Mouse (Mus musculus) midbrain, postnatal 0 days (tissue): ENCODE results near the gene Map7. TPM values are rescaled to one million over a fixed set of nuclear protein-coding genes. Genes with fewer than 3 reads are reported as not detected.

Source experiments
- ATAC-seq: fragments of 200-750 bp; cut with Nextera tagmentation; 2 replicates; pipeline ENCODE4 v1.8.0; 2017; ENCODE audit warnings: moderate number of reproducible peaks, mild to moderate bottlenecking, moderate TSS enrichment, moderate library complexity; ENCODE audit not compliant: low FRiP score
- DNase-seq: peaks from one replicate; pipeline ENCODE4 v3.0.0-alpha.2; 2015; ENCODE audit warnings: low spot score
- H3K27ac ChIP-seq: fragments of 300-500 bp; sonication (generic); 2 replicates; pipeline ENCODE4 v1.5.1; 2014; ENCODE audit warnings: low read depth, mild to moderate bottlenecking, low read length, mixed read lengths
- H3K27me3 ChIP-seq: fragments of 300-500 bp; sonication (generic); 2 replicates; pipeline ENCODE4 v1.6.1; 2014; ENCODE audit warnings: low read length, control low read depth, mixed read lengths; ENCODE audit not compliant: insufficient read depth
- H3K36me3 ChIP-seq: fragments of 300-500 bp; sonication (generic); 2 replicates; pipeline ENCODE4 v1.6.1; 2014; ENCODE audit warnings: low read length, control low read depth, mixed read lengths; ENCODE audit not compliant: insufficient read depth
- H3K4me1 ChIP-seq: fragments of 300-500 bp; sonication (generic); 2 replicates; pipeline ENCODE4 v1.6.1; 2014; ENCODE audit warnings: mild to moderate bottlenecking, control low read depth, antibody characterized with exemption, low read length, mixed read lengths; ENCODE audit not compliant: insufficient read depth
- H3K4me2 ChIP-seq: fragments of 300-500 bp; sonication (generic); 2 replicates; pipeline ENCODE4 v1.6.1; 2014; ENCODE audit warnings: low read depth, mild to moderate bottlenecking, low read length, mixed read lengths; ENCODE audit not compliant: poor library complexity, severe bottlenecking
- H3K4me3 ChIP-seq: fragments of 300-500 bp; sonication (generic); 2 replicates; pipeline ENCODE4 v1.5.1; 2014; ENCODE audit warnings: low read depth, mild to moderate bottlenecking, low read length, moderate library complexity
- H3K9ac ChIP-seq: fragments of 300-500 bp; sonication (generic); replicated peaks from 2 replicates; pipeline ENCODE4 v1.6.1; 2014; ENCODE audit warnings: mild to moderate bottlenecking, low read length, moderate library complexity, mixed read lengths; ENCODE audit not compliant: poor library complexity, severe bottlenecking
- H3K9me3 ChIP-seq: fragments of 300-500 bp; sonication (generic); 2 replicates; pipeline ENCODE4 v1.6.1; 2016; ENCODE audit warnings: low read length, control low read depth
- CTCF ChIP-seq: IDR thresholded peaks from 2 replicates; pipeline ENCODE4 v1.5.1; 2016; ENCODE audit warnings: antibody characterized with exemption, mild to moderate bottlenecking
- WGBS: fragments of 180-500 bp; shearing (Covaris S2); extraction: QIAGEN DNeasy Blood & Tissue Kit; methylation state at CpG from one replicate; pipeline ENCODE4 v1.1.7; 2014; 5-methylcytosine and 5-hydroxymethylcytosine counted together
- polyA plus RNA-seq: library from polyadenylated mRNA; unstranded; fragments of >200 nt; fragmentation: Nextera tagmentation; extraction: Ambion mirVana; gene quantifications from 2 replicates; pipeline ENCODE4 v1.2.1, GENCODE M21; 2015
- total RNA-seq: library from RNA; depleted of rRNA; stranded (reverse); fragments of >200 nt; gene quantifications from 2 replicates; pipeline ENCODE4 v1.2.3, GENCODE M21; 2014

Map7 gene
- total and polyA plus RNA-seq, 2 experiments from 2014 or later, result 8.3 to 8.7 TPM

GRCm38 (mm10) chr10:20176054-20176453, 27.8 kb downstream of the Map7 start:
- no peak for TF ChIP-seq CTCF
- H3K27me3 ChIP-seq, result no peaks in the 10 kb centered on the region
- DNase-seq (no peak), ATAC-seq (no peak)
- H3K4me3 ChIP-seq, result no peak overlapping the region
- 70% methylated on average over 7 of the region's 7 CpGs for WGBS
- no peak overlapping the region for H3K27ac ChIP-seq
- no peak overlapping the region for H3K4me2 ChIP-seq
- H3K9ac ChIP-seq, result no peak overlapping the region
- no peaks in the 10 kb centered on the region for H3K36me3 ChIP-seq
- no peaks in the 10 kb centered on the region for H3K9me3 ChIP-seq
- H3K4me1 ChIP-seq, result peaks cover 4% of the 10 kb centered on the region; the same call in 1 of the 2 replicates

DNA sequence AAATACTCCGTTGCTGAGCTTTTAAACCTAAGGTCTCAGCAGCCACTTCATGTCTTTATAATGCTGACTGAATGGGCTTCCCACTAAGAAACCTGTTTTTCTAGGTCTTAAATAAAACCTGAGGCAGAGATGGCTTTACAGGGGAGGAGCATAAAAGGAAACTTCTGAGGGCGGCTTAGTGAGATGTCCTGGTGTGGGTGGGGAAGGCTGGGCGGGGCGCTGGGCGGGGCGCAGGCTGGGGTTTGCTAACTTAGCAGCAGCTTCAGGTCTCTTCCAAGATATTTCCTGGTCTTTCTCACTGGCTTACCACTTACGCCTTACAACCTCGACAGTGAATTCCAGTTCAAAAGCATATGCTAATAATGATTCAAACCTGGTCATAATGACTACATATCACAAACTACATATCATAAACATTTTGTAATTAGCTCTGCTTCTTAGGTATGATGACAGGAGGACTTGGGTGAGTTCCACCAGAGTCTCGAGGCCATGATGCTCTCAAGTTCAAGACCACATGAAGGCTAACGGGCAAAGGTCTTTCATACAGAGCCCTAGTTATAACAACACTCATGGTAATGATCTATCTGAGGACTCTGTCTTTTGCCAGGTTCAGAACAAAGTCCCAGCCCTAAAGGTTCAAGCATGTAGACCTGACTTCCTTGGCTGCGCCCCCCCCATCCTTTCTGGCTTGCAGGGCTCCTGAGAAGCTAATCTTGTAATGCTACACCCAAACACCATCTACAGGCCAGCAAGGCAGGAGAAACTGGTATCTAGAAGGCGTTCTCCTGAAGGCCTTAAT, 30.7 kb downstream of the Map7 start:
- Histone ChIP-seq H3K9me3 (no peaks in the 10 kb centered on the region), H3K9ac (no peak overlapping the region), H3K36me3 (no peaks in the 10 kb centered on the region), H3K4me2 (no peak overlapping the region), H3K4me3 (no peak overlapping the region), H3K27ac (no peak overlapping the region), H3K4me1 (0 out of 2 replicates have a peak, but pooled peaks cover 4% of the 10 kb centered on the region), H3K27me3 (no peaks in the 10 kb centered on the region)
- DNase-seq (no peak), ATAC-seq (no peak)
- 49% methylated on average over 12 of the region's 12 CpGs for WGBS
- no peak for TF ChIP-seq CTCF

DNA sequence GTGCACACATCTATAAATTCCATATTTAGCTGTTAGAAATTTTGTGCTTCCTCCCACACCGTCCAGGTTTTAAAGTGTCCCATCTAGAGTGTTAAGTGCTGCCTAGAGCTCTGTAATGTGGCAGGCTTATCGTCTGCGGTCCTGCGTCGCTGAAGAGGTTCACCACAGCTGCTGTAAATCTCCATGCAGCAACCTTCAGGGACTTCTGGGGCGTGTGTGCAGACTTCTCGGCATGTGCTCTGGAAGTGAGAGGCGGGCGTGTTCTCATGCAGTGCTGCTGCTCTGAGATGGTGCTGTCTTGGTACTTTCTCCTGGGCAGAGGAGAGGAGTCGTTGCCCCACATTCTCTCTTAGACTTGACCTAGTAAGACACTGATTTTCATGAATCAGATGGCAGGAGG, 32.9 kb downstream of the Map7 start:
- H3K27ac ChIP-seq, result no peak overlapping the region
- ATAC-seq, result no peak
- H3K9ac ChIP-seq, result no peak overlapping the region
- TF ChIP-seq CTCF, result no peak
- no peak overlapping the region for H3K4me3 ChIP-seq
- H3K27me3 ChIP-seq, result no peaks in the 10 kb centered on the region
- WGBS, result 53% methylated on average over 10 of the region's 10 CpGs
- no peaks in the 10 kb centered on the region for H3K36me3 ChIP-seq
- no peak overlapping the region for H3K4me2 ChIP-seq
- H3K4me1 ChIP-seq, result 0 out of 2 replicates have a peak, but pooled peaks cover 4% of the 10 kb centered on the region
- H3K9me3 ChIP-seq, result no peaks in the 10 kb centered on the region
- DNase-seq, result no peak

DNA sequence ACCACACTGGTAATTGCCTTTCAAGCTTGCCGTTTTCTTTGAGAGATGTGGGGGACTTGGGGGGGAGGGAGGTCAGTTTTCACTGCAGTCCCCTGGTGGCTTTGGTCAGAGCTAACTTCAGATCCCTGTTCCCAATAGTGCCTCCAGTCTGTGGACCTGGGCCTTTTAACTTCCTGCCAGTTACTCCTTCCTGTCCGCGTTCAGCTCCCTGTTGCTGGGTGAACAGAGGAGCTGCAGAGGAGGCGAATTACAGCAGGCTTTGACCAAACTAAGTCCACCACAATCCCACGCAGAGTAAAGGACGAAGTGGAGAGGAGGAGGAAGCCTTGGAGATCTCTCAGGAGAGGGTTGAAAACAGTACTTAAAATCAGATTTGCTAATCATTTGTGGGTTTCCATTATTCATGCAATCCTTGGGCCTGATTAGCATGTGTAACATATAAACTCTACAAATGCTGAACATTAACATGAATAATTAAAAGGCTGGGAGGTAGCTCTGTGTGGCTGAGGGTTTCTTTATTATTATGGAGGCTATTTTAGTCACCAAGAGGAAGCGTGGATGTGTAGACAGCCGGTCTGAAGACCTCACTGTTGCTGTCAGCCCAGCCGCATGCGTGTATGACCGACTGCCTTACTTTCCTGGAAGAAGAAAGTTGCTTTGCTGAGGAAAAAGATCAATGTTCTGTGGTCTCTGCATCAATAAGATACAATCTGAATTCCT, 33.6 kb downstream of the Map7 start:
- Histone ChIP-seq H3K9ac (no peak overlapping the region), H3K36me3 (no peaks in the 10 kb centered on the region), H3K4me2 (no peak overlapping the region), H3K4me1 (0 out of 2 replicates have a peak, but pooled peaks cover 4% of the 10 kb centered on the region), H3K27ac (0 out of 2 replicates have a peak overlapping the region, but pooled peaks have one; percentile 18), H3K4me3 (no peak overlapping the region), H3K27me3 (no peaks in the 10 kb centered on the region), H3K9me3 (no peaks in the 10 kb centered on the region)
- 43% methylated on average over 11 of the region's 11 CpGs for WGBS
- ATAC-seq (no peak), DNase-seq (no peak)
- no peak for TF ChIP-seq CTCF

DNA sequence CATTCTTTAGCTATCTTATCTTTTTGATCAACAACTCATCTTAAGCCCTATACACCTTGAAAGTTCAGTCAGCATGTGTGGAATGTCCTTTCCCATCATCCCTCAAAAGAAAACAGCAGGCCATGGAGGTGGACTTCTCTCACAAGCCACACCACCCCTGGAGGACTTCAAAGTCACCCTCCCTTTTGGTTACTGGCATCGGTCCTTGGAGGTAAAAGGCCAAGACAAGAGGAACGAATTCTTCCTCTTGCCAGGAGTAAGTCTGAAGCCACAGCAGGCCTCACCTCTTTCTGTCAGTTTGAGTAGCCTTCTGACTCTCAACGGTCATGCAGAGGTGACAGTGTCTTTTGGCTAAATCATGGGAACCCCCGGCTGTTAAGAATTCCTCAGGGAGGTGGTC, 36.1 kb downstream of the Map7 start:
- no peak for ATAC-seq

DNA sequence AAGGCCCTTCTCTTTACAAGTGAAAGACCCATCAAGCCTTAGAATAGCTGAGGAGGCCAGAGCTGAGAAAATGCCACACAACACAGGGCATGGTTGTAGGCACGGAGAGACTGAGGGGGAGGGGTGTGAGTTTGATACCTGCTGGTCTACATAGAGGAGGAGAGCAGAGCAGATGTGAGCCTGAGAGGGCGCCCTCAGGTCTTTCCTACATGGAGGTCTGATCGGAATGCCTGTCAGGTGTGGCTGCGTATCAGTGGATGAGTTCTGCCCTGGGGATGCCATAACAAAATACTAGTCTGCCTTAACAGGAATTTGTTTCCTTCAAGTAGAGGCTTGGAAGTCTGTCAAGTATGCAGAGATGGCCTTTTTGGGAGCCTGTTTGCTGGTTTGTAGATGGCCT, 37.0 kb downstream of the Map7 start:
- no peak overlapping the region for H3K9ac ChIP-seq
- no peaks in the 10 kb centered on the region for H3K27me3 ChIP-seq
- ATAC-seq (no peak), DNase-seq (no peak)
- TF ChIP-seq CTCF, result no peak
- no peaks in the 10 kb centered on the region for H3K36me3 ChIP-seq
- 90% methylated on average over 4 of the region's 4 CpGs for WGBS
- no peak overlapping the region for H3K4me2 ChIP-seq
- H3K9me3 ChIP-seq, result no peaks in the 10 kb centered on the region
- H3K27ac ChIP-seq, result no peak overlapping the region
- 0 out of 2 replicates have a peak, but pooled peaks cover 4% of the 10 kb centered on the region for H3K4me1 ChIP-seq
- H3K4me3 ChIP-seq, result no peak overlapping the region

More for the DNA sequence above, 36.1 kb downstream of the Map7 start:
- Histone ChIP-seq H3K4me3 (no peak overlapping the region), H3K4me1 (0 out of 2 replicates have a peak, but pooled peaks cover 4% of the 10 kb centered on the region), H3K4me2 (no peak overlapping the region), H3K9me3 (no peaks in the 10 kb centered on the region), H3K27me3 (no peaks in the 10 kb centered on the region), H3K27ac (no peak overlapping the region), H3K9ac (no peak overlapping the region), H3K36me3 (no peaks in the 10 kb centered on the region)
- no peak for TF ChIP-seq CTCF
- 82% methylated on average over 4 of the region's 4 CpGs for WGBS
- DNase-seq, result no peak
